Mouse (Mus musculus) cerebellum, postnatal 25 days (tissue): ENCODE data around the gene Hacd3.

Source experiments
- DNase-seq, 2 experiments: peaks; one replicate each; pipeline ENCODE4 v3.0.0; 2021; ENCODE audit warnings: mixed read lengths in 2 of 2

Hacd3 gene

DNA sequence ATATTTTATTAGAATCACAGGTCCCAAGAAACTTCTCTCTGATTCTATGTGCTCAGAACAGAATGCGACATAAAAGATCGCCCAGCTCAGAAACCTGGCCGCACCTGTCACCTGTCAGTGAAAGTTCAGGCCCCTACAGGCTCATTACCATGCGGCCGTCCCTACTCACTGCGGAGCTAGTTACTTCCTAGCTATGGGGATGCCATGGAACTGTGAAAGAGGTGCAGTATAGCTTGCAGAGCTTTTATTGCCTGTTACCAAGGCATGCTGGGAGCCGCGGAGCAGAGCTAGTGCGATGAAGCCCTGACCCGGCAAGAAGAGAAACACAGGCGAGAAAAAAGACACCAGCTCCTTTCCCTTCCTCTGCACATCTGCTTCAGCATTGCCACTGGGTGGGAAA is 77.5 kb downstream of the Hacd3 start:
- no peak for DNase-seq

DNA sequence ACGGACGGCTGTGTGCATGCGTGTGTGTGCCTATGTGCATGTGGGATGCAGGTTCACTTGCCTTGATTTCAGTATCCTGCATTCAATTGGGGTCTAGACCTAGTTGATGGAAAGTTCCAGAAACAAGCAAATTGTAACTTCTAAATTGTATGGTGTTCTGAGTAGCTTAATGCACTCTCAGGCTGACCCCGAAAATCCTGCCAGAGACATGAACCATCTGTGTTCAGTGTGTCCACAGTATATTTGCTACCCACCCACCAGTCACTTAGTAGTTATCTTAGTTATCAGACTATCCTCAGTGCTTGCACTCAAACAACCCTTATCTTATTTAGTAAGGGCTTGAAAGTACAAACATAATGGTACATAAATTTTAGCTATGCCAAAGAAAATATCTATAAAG is 79.8 kb downstream of the Hacd3 start:
- DNase-seq: no peak

DNA sequence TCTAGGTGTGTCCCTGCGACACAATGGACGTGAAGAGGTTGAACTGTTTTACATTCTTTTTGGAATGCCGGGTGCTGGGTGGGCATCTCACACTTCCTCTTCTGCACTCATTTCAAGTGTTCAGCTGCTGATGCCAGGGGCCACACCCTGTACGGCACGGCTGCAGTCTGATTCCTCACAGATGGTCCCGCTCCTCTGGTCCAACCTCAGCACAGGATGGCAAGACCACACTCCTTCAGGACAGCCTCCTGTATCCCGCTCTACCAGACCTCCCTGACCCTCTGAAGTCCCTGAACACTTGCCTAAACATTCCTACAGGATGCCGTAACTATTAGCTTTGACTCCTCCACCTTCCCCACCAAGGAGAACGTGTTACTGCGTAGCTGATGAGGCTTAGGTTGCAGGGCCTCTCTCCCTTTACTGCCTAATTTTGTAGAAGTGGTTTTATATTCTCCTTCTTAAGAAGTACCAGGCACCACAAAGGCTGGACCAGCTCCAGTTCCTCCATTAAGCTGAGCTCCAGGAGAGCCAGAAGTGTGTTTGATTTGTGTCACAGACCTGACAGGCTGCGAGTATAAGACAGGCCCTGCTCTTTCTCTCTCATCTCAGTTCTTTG is 80.7 kb downstream of the Hacd3 start:
- DNase-seq: no peak

DNA sequence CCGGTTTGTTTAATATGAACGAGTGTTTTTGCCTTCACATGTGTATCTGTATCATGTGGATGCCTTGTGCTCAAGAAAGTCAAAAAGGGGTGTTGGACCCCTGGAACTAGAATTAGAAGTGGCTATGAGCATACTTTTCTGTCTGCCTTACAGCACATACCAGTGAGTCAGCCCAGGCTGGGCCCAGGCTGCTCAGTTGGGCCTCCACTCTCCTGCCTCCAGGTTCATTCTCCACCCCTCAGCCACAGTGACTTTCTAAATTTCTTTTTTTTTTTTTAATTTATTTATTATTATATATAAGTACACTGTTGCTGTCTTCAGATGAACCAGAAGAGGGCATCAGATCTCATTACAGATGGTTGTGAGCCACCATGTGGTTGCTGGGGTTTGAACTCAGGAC is 81.7 kb downstream of the Hacd3 start:
- DNase-seq: no peak

DNA sequence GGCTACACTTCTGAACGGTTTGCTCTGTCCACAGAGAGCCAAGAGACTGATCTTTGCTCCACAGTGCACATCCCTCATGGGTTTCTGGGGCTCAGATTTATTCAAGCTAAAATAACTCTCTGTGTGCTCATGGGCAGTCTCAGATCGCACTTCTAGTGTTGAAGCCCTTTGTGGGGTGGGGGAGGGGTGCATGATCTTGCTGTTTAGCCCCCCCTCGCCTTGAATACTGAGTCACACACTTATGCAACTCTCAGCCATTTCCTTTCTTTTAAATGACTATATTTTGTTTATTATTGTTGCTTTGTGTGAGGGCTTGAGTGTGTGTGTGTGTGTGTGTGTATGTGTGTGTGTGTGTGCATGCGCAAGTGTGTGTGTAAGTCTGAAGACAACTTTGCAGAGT is 82.2 kb downstream of the Hacd3 start:
- no peak for DNase-seq

DNA sequence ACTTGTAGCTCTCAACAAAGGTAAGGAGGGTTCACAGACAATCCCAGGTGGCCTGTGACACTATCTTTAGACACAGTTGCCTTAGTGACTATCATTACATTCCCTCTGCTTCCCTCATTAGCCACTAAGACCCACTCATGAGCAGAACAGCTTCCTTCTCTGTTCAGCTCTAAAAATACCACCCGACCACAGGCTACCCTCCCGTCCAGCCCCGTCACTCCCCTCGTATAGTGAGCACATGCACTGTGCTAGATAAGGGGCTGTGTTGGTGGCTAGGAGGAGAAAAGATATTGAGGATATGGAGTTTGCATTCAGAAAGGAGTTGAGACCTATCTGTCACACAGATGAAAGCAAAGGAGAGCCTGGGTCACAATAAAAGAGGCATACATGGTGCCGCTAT is 83.0 kb downstream of the Hacd3 start:
- no peak for DNase-seq

DNA sequence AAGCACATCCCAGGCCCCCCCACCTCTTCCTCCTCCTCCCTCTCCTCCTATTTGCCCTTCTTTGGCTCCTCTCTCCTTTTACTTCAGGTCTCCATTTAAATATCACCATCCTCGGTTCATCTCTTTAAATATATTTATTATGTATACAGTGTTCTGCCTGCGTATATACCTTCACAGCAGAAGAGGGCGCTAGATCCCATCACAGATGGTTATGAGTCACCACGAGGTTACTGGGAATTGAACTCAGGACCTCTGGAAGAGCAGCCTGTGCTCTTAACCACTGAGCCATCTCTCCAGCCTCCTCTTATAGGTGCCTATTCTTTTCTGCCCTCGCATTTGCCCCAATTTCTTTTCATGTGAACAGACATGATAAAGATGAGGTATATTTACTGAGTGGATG is 84.0 kb downstream of the Hacd3 start:
- DNase-seq: no peak
